Mouse (Mus musculus) layer of hippocampus, adult 8-10 months (tissue): Measurements from ENCODE around the gene Cttnbp2. TPM values are rescaled to one million over a fixed set of nuclear protein-coding genes. Genes with fewer than 3 reads are reported as not detected.

Experiments used
- DNase-seq, 2 experiments: peaks; one replicate each; pipeline ENCODE4 v3.0.0; 2022; ENCODE audit warnings: low spot score in 2 of 2
- total RNA-seq, 4 experiments: library from RNA; stranded (reverse); gene quantifications; 2 replicates each; pipeline ENCODE4 v1.2.4; 2022

Gene Cttnbp2
- 100 to 1,000 TPM; 227 to 270 (median 252) TPM for total RNA-seq

DNA sequence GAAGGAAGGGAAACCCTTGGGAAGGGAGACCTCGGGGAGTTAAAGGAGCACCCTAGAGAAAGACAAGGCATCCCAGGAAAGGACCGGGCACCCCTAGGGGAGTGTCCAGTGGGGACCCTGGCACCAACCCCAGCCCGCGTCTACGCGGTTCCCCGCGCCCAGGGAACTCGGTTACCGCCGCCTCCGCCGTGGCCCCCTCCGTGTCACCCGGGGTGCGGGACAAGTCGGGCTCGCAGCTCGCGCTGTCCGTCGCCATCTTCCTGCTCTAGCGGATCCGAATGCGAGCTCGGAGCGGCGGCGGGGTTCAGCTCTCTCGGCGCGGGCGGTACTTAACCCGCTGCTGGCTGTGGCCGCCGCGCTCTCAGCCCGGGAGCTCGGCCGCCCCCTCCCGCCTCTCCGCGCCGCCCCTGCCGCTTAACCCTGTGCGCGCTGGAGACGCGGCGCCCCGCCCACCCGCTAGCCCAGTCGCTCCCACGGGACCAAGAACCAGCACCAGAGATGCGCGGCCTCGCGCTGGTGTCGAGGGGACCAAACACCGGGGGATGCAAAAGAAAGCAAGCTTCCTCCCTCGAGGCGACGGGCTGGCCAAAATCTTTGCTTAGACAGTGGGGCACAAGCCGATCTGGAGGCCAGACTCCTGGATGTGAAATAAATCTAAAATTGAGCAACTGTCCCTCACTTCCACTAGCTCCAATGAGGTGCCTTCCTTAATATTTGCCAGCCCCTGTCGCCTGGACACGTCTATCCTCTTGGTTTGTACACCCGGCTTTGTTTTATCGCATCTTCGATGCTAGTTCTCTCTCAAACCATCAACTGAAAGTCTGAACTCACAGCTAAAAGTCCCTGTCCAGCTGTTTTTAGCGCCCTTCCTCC is at the start of gene Cttnbp2:
TSS of gene Cttnbp2 (minus strand) at position 364 of the 873 bp plus-strand sequence.
- peak; percentile 60 to 78 for DNase-seq

DNA sequence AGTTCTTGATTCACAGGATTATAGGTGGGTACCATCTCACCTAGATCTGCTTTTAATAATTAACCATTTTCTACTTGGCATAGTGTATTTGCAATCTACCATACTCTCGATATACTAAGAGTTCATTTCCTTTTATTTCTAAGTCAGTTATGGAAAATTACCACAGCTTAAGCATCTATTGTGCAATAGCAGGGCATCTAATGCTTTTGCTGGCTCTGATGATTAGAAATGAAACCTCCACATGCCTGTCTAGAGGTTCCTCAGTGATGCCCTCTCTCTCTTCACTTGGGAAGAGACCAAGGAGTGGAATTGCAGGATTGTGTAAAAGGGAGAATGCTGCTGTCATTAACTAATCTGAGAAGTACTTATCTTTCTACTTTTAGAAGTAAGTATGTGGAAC is 44.4 kb upstream of the Cttnbp2 start:
- DNase-seq: no peak

DNA sequence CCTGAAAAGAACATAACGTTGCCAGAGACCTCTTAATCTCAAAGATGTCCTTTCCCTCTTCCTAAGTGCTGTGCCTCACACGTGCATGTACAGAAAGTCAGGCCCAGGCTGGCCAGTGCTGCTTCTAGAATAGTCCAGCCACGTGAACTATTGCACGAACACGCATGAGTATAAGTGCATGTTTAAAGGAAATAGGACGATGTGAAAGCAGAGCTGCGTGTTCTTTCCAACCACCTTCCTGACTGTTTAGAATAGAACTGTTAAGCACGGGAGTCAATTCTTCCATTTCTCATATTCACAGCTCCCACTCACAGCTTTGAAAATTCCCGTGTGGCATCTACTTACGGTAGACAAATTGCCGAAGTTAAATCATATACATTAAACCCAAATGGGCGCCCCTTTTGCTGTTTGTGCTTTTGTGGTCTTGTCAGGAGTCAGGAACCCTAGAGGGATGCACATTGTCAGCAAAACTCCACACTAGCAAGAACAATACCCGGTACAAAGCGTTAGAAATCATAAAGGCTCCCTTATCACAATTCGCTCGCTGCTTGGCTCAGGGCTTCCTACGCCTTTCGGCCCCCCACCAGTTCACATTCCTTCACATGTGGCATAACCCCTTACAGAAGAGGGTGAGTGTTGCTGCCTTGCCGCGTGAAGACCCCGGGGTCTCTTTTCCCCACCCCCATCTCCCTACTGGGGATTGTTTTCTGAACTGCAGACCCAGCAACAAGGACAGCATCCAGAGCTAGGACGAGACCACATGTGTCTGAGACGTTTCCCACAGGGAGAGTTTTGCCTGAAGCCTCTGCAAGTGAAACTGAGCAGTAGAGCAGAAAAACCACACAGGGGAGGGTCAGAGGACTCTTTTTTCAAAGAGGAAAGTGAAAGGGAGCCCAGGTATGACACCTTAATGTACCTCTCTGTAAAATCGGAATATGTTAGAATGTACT is 33.1 kb upstream of the Cttnbp2 start:
- no peak for DNase-seq

DNA sequence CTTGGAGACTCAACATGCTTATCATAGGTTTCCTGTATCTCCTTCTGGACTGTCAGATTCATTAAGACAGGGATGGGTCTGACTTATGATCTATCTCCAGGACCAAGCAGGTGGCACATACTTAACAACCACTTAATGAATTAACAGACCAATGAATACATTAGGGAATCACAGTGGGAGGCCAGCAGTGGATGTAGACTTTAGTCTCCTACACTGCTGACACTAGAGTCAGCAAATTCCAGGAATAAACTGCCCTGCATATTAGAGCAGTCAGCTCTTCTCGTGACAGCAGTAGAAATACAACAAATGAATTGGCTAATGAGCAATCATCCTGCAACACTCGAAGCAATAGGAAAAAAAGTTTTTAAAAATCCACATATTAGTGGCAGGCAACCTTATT is 29.2 kb upstream of the Cttnbp2 start:
- no peak for DNase-seq

DNA sequence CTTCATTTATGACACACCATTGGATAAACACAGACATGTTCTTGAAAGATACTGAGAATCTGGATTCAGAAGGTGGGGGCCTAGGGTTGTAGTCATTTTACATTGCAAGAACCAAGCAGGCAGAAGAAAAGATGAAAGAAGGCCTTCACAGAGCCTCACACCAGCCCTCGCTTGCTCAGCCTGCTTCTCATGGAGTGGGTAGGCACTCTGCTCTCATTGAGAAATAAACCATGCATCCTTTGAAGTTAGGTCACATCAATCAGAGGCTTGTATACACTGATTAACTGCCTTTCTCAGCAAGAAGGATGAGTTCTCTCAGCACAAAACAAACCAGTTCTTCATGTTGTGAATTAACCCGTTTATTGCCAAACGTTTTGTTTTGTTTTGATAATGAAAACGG is 25.8 kb upstream of the Cttnbp2 start:
- DNase-seq: no peak

DNA sequence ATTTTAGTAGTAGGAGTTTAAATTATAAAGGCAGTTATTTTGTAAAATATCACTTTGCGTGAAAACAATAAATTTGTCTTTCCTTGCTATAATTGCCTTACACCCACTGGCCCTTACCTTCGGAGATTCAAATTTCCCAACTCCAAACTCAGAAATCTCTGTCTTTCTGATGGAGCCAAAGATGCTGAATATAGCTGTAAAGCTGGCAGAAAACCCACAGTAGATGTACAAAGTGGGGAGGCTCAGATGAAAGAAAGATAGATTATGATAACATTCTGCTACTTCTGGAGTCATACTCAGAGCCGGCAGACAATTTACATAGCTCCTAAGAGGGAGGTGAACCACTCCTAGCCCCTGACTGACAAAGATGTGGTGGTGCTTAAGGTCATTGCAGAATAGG is 15.8 kb upstream of the Cttnbp2 start:
- DNase-seq: no peak

DNA sequence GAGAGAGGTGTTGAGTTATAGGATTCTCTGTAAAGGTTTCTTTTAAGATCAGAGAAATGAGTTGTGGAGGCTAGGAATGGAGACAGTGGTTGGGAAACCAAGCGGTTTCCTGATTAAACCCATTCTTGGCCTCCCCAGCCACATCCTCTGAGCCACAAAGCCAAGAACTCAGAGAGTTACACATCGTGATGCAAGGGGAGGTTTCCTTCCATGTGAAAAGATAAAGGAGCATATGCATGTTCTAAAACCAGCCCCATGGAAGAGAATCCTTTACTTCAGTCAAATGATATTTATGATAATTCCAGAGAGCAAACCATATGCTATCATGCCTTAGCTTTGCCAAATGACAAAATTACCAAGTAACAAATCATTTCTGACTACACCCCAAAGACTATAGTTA is 3.0 kb upstream of the Cttnbp2 start:
- DNase-seq: no peak

DNA sequence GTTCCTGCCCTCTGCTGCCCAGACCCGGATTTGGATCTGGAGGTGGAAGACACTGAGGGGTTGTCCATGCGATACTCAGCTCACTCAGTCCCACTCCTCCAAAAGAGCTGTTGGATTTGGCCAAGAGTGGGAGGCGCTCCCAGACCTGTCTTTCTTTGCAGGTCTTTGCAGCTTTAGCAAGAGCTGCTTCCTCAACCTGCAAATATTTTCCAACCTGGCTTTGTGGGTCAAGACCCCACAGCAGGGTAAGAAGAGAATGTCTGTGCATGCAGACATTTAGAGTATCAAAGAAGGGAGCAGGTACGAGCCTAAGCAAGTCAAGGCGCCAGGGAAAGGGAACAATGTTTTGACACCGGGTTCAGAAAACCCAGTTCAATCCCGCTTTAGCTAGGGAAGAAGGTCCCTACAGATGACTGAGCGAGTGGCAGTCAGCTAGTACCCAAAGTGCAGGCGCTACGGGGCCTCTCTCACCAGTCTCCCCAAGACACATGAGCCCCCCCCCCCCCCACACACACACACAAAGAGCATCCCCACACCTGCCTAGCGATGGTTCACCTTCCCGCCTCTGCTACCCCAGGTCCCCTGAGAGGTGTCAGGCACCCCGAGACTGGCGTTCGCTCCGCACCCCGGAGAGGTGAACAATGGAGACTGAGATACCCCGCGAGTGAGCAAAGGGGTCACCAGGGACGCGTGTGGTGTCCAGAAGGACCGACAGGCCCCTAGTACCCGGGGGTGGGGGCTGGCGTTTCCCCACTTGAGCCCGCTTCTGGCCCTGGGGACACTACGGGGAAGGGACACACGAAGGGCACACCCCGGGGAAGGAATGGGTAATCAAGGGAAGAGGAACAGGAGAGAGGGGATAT is 801 bp downstream of the Cttnbp2 start:
- peak in 1 of 2 experiments; percentile 38 for DNase-seq

DNA sequence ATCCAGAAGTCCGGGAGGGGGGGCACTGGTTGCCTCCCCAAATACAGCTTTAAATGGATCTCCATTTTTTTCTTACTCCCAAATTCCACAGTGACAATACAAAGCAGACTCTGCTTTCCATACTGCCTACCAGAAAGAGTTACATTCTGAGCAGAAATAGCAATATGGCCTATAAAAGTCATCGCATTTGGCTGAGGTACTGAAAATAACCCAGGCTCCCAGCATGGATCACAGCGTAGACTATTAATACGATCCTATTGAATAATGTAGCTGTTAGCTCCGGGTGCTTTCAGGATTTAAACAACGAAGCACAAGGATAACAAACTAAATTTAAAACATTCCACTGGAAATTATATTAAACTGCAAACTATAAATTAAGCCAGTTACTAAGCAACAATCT is 2.8 kb downstream of the Cttnbp2 start:
- DNase-seq: no peak

DNA sequence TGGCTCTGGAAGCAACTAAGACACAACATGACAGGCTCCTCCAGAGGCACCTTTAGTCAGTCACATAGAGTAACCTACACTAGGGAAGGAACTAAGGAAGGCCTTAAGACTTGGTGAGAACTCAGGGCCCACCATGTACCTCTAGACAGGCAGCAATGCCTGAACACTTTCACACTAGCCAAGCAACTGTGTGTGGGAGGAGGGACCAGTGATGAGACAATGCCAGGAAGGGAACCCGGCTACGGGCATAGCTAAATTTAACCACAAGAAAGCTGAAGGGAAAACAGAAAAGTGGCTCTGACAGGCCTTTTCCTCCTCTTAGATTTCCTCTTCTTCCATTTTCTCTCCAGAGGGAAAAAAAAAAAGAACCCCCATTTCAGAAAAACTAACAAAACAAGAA is 6.6 kb downstream of the Cttnbp2 start:
- no peak for DNase-seq

DNA sequence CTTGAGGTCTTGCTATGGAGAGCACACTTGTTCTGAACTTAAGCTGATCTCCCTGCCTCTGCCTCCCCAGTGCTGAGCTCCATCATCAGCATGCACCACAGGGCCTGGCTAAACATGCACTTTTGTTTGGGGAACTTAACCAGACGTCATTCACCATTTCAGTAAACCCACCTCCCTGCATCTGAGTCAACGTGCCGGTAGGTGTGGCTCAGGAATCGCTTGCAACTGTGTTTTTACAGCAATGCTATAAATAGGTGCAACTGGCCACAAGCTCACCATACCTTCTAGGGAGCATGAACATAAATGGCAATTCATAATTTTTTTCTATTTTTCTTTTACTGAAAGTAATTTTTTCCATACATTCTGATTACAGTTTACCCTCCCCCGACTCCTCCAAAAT is 14.8 kb downstream of the Cttnbp2 start:
- peak in 1 of 2 experiments; percentile 3 for DNase-seq

DNA sequence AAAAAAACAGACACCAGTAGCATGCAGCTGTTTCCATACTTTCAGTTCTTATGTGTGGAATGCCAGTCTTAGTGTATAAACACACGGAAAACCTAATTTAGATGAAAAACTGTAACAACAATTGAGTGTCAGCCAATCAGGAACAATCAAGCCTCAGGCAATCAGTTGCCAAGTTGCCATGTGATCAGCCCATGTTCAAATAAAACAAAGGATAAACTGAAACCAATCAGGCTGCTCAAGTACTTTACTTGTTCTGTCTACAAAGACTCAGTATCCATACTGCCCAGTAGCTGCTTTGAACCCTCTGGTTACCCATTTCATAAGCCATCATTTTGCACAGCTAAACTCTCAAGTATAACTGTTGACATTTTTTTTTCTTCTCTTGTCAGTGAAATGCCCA is 21.7 kb downstream of the Cttnbp2 start:
- DNase-seq: no peak

DNA sequence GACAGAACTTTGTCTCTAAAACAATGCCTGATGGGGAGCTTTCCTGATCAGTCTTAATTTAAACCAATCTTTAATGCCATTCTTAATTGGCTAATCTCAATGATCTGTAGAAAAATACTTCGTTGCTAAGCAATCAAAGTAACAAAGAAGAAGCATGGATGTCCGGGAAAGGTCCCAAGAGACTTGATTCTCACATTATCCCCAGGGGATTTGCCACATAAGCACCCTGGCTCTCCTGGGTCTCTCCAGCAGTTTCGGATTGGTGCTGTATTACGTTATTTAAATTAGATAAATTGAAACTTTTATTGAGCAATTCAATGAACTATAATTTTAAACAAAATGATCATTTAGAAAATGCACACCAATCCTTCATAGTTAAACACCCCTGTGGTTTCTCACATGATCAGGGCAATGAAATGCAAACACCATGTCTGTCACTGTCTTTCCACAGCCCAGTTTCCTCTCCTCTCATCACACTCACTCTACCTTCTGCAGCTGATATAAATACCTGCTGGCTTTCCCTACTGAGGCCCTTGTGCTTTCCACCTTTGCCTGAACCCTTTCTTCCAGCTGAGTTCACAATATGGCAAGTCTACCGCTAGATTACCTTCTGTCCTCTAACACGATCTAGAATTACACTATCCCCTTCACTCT is 22.3 kb downstream of the Cttnbp2 start:
- DNase-seq: no peak

DNA sequence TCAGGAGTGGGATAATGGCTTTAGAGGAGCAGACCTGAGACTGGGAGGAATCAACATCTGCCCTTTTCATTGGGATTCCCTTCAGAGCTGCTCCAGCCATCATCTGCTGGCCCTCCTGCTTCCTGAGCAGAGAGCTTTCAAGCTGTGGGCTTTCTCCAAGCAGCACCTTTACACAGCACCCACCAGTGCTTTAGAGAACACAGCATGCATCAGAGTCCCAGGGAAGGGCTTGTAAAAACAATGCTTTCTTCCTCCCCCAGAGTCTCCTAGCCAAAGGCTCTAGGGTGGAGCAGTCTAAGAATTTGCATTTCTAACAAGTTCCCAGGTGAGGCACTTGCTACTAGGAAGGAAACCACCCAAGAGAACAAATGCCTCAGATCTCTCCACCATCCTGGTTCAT is 29.6 kb downstream of the Cttnbp2 start:
- no peak for DNase-seq

DNA sequence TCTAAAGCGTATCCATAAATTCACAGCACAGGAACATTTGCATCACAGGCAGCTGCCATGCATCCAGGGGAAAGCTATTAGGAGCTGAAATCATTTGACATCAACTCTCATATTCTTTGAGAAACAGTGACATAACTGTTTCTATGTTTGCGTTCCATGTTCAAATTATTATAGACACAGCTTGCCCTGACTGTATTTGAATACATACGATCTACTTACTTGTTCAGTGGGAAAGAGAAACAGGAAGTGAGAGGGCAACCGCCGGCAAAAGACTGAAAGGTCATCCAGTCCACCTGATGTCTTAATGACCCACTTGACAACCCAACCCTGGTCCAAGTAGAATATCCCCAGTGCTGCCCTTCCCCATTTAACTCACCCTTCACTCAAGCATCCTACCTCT is 30.6 kb downstream of the Cttnbp2 start:
- DNase-seq: no peak

DNA sequence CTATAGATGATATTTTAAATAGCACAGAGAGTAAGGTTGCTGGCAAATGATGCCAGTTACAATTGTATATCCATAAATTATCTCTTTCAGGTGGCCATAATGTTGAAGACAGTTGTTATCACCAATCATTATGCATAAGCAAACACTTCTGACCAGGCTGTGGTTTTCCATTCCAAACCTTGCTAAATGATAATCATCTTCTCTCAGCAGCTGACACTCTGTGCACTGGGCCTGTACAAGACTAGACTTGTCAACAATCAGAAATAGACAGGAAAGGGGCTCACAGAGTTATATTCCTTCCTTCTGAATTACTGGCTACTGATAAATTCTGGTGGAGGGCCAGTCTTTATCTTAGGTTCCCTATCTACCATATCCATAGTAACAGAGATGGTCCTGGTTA is 32.1 kb downstream of the Cttnbp2 start:
- no peak for DNase-seq

DNA sequence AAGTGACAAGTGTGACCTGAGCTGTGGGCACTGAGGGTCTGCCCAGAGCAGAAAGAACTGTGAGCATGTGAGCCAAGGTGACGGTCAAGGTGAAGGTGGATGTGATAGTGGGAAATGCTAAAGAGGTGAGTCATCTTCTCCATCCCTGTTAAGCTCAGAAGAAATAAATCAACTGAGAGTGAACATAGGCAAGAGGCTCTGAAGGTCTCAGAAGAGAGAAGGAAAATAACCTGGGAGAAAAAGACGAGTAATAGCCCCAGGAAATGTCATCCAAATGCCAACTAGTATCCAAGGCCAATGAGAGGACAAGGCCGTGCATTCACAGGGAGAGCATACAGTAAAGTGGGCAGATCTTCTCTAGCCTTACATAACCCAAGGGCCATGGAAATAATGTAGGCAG is 32.9 kb downstream of the Cttnbp2 start:
- DNase-seq: no peak

DNA sequence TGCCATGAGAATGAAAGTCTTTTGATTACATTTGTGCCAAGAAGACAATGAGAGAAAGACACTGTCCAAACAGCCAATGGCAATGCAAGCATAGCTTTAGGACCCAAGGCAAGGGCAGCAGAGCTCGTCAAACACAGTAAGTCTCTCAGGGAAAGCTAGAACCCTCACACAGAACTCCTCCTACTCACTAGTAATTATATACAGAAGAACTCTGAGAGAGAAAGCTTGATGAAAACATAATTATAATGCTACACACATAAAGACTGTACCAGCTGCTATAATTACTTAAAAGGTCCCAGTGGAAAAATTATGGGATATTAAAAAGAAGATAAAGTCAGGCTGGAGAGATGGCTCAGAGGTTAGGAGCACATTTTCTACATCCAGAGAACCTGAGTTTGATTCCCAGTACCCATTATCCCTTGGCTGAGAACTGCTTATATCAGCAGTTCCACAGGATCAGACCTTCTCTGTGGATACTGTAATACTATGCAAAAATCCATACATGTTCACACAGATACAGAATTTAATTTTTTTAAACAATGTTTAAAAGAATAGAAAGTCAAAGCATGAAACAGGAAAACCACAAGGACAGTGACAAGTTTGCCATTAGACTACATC is 37.2 kb downstream of the Cttnbp2 start:
- DNase-seq: no peak

DNA sequence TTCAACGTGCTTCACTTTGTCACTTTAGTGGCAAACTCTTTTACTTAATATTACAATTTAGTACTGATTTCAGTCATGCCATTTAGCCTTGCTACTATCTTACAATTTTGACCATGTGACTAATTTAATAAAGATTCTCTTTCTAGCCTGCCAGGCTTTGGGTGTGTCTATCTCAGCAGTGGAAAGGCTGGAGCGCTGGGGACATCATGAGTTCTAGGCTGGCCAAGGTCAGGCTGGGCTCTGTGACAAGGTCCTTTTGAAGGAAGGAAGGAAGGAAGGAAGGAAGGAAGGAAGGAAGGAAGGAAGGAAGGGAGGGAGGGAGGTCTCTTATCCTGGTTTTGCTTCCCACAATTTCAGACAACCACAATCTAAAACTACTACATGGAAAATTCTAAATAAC is 39.7 kb downstream of the Cttnbp2 start:
- DNase-seq: no peak

DNA sequence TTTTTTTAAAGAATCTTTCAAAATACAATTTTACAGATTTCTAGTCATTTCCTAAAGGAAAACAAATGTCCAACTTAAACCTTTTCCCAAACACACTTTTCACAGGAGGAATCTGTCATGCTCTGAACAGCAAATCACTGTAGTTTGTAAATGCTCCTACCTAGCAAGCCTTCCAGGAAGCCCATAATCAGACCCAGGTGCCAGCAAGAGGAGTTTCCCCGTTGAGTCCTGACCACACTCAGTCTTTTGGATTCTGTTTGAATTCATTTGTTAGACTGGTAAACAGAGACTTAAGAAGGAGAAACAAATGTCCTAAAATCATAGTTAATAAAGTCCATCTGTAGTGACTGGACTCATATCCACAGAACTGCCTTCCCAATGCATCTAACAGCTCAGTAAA is 40.1 kb downstream of the Cttnbp2 start:
- no peak for DNase-seq
